Mouse (Mus musculus): ENCODE measurements around the gene Nt5c2. TPM values are rescaled to one million over a fixed set of nuclear protein-coding genes. Genes with fewer than 3 reads are reported as not detected.

Gene Nt5c2
- polyA plus RNA-seq, 1 experiment from 2014 or later = 68.4 TPM

DNA sequence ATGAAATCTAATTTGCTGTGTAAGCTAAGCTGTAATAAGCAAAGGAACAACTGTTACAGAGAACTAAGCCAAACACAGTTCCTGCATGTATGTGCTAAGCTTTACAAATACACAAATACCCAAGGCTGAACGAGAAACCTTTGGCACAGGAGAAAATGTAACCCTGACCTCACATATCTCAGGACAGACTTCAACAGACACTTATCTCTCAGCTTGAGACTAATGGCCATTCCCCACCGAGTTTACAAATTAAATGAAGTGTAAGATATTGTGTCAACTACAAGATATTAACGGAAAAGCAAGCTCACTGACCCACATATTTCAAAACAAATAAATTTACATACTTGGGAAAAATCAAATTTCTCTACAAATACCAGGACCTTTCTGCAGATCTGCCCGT, 86.8 kb downstream of the Nt5c2 start:
- Histone ChIP-seq H3K4me2 (ENCODE audit: low read length) (no peak overlapping the region), H3K9me3 (replicated peaks; ENCODE audit: low read length) (no peaks in the 10 kb centered on the region), H3K27ac (no peak overlapping the region), H3K4me3 (replicated peaks; ENCODE audit: low read depth, low read length) (no peak overlapping the region), H3K27me3 (ENCODE audit: insufficient read depth, low read length) (no peaks in the 10 kb centered on the region), H3K4me1 (replicated peaks; ENCODE audit: insufficient read depth, low read length) (0 out of 2 replicates have a peak, but pooled peaks cover 3% of the 10 kb centered on the region), H3K36me3 (ENCODE audit: insufficient read depth, low read length) (no peaks in the 10 kb centered on the region), H3K9ac (ENCODE audit: low read depth, low read length) (no peak overlapping the region)
- DNase-seq (ENCODE audit: low spot score) = no peak
- no peak for TF ChIP-seq CTCF (IDR thresholded peaks at IDR 0.05; ENCODE audit: low read depth)
- ATAC-seq (replicated peaks; ENCODE audit: low FRiP score, low read depth) = no peak
- WGBS = 58% methylated on average over 4 of the region's 4 CpGs

DNA sequence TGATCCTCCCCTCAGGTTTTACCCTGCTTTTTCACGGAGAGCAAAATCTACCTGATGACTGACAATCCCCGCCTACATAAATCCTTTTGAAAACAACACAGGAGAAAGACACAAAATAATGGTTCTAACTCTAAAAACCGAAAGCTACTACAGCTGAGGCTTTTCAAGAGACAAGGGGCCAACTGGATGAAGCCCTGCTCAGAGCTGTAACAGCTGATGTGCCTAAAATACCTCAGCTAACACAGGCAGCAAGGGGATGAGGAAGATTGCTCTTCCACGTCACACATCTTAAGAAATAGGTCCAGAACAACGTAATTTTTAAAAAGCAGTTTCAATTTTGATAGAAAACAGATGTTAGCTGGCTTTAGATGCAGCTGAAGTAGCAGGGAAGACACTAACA, 88.0 kb downstream of the Nt5c2 start:
- H3K4me3 ChIP-seq (replicated peaks; ENCODE audit: low read depth, low read length) = no peak overlapping the region
- peak; percentile 67 for DNase-seq (ENCODE audit: low spot score)
- peak overlapping the region; percentile 48; the same call in 1 of the 2 replicates for H3K27ac ChIP-seq
- no peak overlapping the region for H3K9ac ChIP-seq (ENCODE audit: low read depth, low read length)
- 0 out of 2 replicates have a peak, but pooled peaks cover 3% of the 10 kb centered on the region for H3K4me1 ChIP-seq (replicated peaks; ENCODE audit: insufficient read depth, low read length)
- TF ChIP-seq CTCF (IDR thresholded peaks at IDR 0.05; ENCODE audit: low read depth) = no peak
- ATAC-seq (replicated peaks; ENCODE audit: low FRiP score, low read depth) = no peak
- no peaks in the 10 kb centered on the region for H3K27me3 ChIP-seq (ENCODE audit: insufficient read depth, low read length)
- H3K9me3 ChIP-seq (replicated peaks; ENCODE audit: low read length) = no peaks in the 10 kb centered on the region
- WGBS = 40% methylated on average over 5 of the region's 5 CpGs
- H3K36me3 ChIP-seq (ENCODE audit: insufficient read depth, low read length) = no peaks in the 10 kb centered on the region
- H3K4me2 ChIP-seq (ENCODE audit: low read length) = no peak overlapping the region

DNA sequence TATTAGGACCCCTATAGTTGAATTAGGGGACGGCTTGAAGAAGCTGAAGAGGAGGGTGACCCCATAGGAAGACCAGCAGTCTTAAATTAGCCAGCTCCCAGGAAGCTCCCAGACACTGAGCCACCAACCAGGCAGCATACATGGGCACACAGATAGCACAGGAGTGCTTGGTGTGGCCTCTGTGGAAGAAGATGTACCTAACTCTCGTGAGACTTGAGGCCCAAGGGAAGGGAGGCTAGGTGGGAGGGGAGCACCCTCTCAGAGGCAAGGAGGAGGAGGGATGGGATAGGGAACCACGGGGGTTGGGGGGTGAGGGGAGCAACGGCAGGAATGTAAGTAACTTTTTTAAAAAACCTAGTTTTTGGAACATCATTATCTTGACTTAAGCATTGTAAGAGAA, 88.6 kb downstream of the Nt5c2 start:
- H3K27me3 ChIP-seq (ENCODE audit: insufficient read depth, low read length) = no peaks in the 10 kb centered on the region
- no peak for TF ChIP-seq CTCF (IDR thresholded peaks at IDR 0.05; ENCODE audit: low read depth)
- WGBS = 28% methylated on average over 4 of the region's 4 CpGs
- ATAC-seq (replicated peaks; ENCODE audit: low FRiP score, low read depth) (no peak), DNase-seq (ENCODE audit: low spot score) (peak; percentile 20)
- no peaks in the 10 kb centered on the region for H3K9me3 ChIP-seq (replicated peaks; ENCODE audit: low read length)
- no peak overlapping the region for H3K4me2 ChIP-seq (ENCODE audit: low read length)
- no peaks in the 10 kb centered on the region for H3K36me3 ChIP-seq (ENCODE audit: insufficient read depth, low read length)
- no peak overlapping the region for H3K9ac ChIP-seq (ENCODE audit: low read depth, low read length)
- H3K27ac ChIP-seq = peak overlapping the region; percentile 42; the same call in 1 of the 2 replicates
- H3K4me1 ChIP-seq (replicated peaks; ENCODE audit: insufficient read depth, low read length) = 0 out of 2 replicates have a peak, but pooled peaks cover 3% of the 10 kb centered on the region
- no peak overlapping the region for H3K4me3 ChIP-seq (replicated peaks; ENCODE audit: low read depth, low read length)

DNA sequence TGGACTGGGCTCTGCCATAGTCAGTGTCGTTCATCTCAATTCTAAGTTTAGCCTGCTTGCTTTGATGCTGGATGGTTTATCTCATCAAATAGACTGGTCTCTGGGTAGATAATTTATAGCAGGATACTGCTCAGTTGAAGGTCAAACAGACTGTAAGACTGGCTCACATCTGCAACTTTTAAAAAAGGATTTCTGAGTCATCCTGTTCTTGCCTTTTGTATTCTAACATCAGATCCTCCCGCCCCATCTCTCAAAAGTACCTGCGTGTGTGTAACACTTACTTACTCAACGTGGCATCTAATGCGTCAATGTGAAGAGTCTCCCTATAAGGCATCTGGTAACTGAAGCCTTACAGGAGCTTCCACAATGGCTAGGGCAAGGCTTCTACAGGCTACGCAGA, 94.4 kb downstream of the Nt5c2 start:
- H3K4me1 ChIP-seq (replicated peaks; ENCODE audit: insufficient read depth, low read length) = no peaks in the 10 kb centered on the region
- H3K27ac ChIP-seq = no peak overlapping the region
- no peaks in the 10 kb centered on the region for H3K36me3 ChIP-seq (ENCODE audit: insufficient read depth, low read length)
- 83% methylated on average over 6 of the region's 6 CpGs for WGBS
- H3K4me2 ChIP-seq (ENCODE audit: low read length) = no peak overlapping the region
- H3K4me3 ChIP-seq (replicated peaks; ENCODE audit: low read depth, low read length) = no peak overlapping the region
- no peak for DNase-seq (ENCODE audit: low spot score)
- no peak for TF ChIP-seq CTCF (IDR thresholded peaks at IDR 0.05; ENCODE audit: low read depth)
- H3K9ac ChIP-seq (ENCODE audit: low read depth, low read length) = no peak overlapping the region
- no peak for ATAC-seq (replicated peaks; ENCODE audit: low FRiP score, low read depth)
- H3K9me3 ChIP-seq (replicated peaks; ENCODE audit: low read length) = no peaks in the 10 kb centered on the region
- H3K27me3 ChIP-seq (ENCODE audit: insufficient read depth, low read length) = no peaks in the 10 kb centered on the region

DNA sequence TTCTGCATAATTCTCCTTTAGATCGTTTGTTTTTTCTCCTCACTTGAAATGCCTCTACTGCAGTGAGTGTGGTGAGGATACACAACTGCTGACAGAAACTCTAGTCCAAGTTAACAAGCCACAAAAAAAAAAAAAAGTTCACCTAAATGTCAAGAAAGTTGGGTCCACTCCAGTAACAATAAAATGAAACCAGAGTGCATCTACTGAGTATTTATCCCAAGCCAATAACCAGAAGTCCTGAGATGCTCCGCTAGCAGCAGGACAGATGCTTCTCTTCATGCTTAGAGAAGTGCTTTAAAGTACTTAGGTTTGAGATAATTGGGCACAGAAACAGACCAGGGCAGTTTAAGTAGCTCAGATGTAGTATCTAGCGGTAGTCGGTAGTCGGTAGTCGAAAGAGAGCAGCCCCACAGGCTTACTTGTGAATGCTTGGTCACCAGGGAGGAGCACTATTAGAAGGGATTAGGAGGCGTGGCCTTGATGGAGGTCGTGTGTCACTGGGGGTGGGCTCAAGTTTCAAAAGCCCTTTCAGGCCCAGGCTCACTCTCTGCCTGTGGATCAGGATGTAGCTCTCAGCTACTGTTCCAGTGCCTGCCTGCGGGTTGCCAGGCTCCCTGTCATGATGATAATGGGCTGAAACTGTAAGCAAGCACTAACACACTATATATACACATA, 99.4 kb downstream of the Nt5c2 start:
- no peak overlapping the region for H3K9ac ChIP-seq (ENCODE audit: low read depth, low read length)
- TF ChIP-seq CTCF (IDR thresholded peaks at IDR 0.05; ENCODE audit: low read depth) = no peak
- H3K27ac ChIP-seq = no peak overlapping the region
- no peaks in the 10 kb centered on the region for H3K4me1 ChIP-seq (replicated peaks; ENCODE audit: insufficient read depth, low read length)
- DNase-seq (ENCODE audit: low spot score) (peak; percentile 58), ATAC-seq (replicated peaks; ENCODE audit: low FRiP score, low read depth) (no peak)
- 0 out of 2 replicates have a peak, but pooled peaks cover 2% of the 10 kb centered on the region for H3K36me3 ChIP-seq (ENCODE audit: insufficient read depth, low read length)
- H3K9me3 ChIP-seq (replicated peaks; ENCODE audit: low read length) = no peaks in the 10 kb centered on the region
- no peak overlapping the region for H3K4me3 ChIP-seq (replicated peaks; ENCODE audit: low read depth, low read length)
- no peaks in the 10 kb centered on the region for H3K27me3 ChIP-seq (ENCODE audit: insufficient read depth, low read length)
- 59% methylated on average over 9 of the region's 9 CpGs for WGBS
- no peak overlapping the region for H3K4me2 ChIP-seq (ENCODE audit: low read length)

DNA sequence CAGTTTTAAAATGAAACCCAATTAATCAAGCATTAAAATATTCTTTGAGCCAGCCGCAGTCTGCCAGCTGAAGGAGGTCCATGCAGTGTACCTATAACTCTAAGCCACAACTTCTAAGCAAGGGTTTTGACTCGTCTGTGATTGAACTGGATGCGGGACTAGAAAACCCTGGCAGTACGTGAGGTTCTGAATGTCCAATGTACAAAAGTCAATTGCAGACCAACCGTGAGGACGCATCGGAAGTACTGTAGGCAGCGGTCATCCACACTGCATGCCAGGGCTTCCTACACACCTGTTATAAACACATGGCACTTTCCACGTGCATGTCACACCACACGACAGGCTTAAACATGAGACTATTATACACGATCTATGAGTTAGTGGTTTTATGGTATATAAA, 101.3 kb downstream of the Nt5c2 start:
- Histone ChIP-seq H3K4me1 (replicated peaks; ENCODE audit: insufficient read depth, low read length) (no peaks in the 10 kb centered on the region), H3K4me2 (ENCODE audit: low read length) (no peak overlapping the region), H3K27ac (no peak overlapping the region), H3K9ac (ENCODE audit: low read depth, low read length) (no peak overlapping the region), H3K36me3 (ENCODE audit: insufficient read depth, low read length) (0 out of 2 replicates have a peak, but pooled peaks cover 2% of the 10 kb centered on the region), H3K4me3 (replicated peaks; ENCODE audit: low read depth, low read length) (no peak overlapping the region), H3K9me3 (replicated peaks; ENCODE audit: low read length) (no peaks in the 10 kb centered on the region), H3K27me3 (ENCODE audit: insufficient read depth, low read length) (no peaks in the 10 kb centered on the region)
- DNase-seq (ENCODE audit: low spot score) (no peak), ATAC-seq (replicated peaks; ENCODE audit: low FRiP score, low read depth) (no peak)
- 93% methylated on average over 11 of the region's 11 CpGs for WGBS
- TF ChIP-seq CTCF (IDR thresholded peaks at IDR 0.05; ENCODE audit: low read depth) = no peak

Data from kidney, postnatal 0 days (tissue).